Mouse (Mus musculus): ENCODE data around the gene 1700057G04Rik. TPM values are rescaled to one million over a fixed set of nuclear protein-coding genes. Genes with fewer than 3 reads are reported as not detected.

Gene 1700057G04Rik
- polyA plus RNA-seq, 1 experiment from 2014 or later = not detected

Small RNA genes within 50 kb of the gene (microRNA-seq; reads per million reads assigned to microRNA genes)
- not detected for gene Mir6386

Other genes with a start within 250 kb of the 1700057G04Rik start
- gene Plscr5, start 116.4 kb upstream of the 1700057G04Rik start, polyA plus RNA-seq (2015; fragmentation: Nextera tagmentation; extraction: Ambion mirVana) = 0.18 and 0.29 TPM in 2 replicates
- 12.5 and 13.4 TPM in 2 replicates for gene Plscr1, start 59.6 kb upstream of the 1700057G04Rik start, polyA plus RNA-seq (2015; fragmentation: Nextera tagmentation; extraction: Ambion mirVana)
- gene Plscr2, start 33.8 kb upstream of the 1700057G04Rik start, polyA plus RNA-seq (2015; fragmentation: Nextera tagmentation; extraction: Ambion mirVana) = 0.14 and 0.40 TPM in 2 replicates
- gene Plscr4, start 148.0 kb downstream of the 1700057G04Rik start, polyA plus RNA-seq (2015; fragmentation: Nextera tagmentation; extraction: Ambion mirVana) = 1.2 and 1.3 TPM in 2 replicates
- gene Plod2, start 232.8 kb downstream of the 1700057G04Rik start, polyA plus RNA-seq (2015; fragmentation: Nextera tagmentation; extraction: Ambion mirVana) = 9.7 and 12.1 TPM in 2 replicates

Data from forebrain, embryonic 13.5 days (tissue).